Mouse (Mus musculus) CH12.LX (cell line): Measurements from ENCODE around the gene Lima1. TPM values are rescaled to one million over a fixed set of nuclear protein-coding genes. Genes with fewer than 3 reads are reported as not detected.

ENCODE experiments used
- DNase-seq: peaks from one replicate; pipeline ENCODE4 v3.0.0-alpha.2; 2013; ENCODE audit errors: extremely low read depth
- H3K27ac ChIP-seq: 2 replicates; pipeline ENCODE4 v1.5.1; 2012; ENCODE audit warnings: low read depth, mild to moderate bottlenecking, control low read depth, moderate library complexity; ENCODE audit not compliant: insufficient read depth
- H3K27me3 ChIP-seq: replicated peaks from 2 replicates; pipeline ENCODE3; 2012; ENCODE audit warnings: inconsistent platforms
- H3K36me3 ChIP-seq, 2 experiments: replicated peaks in 1 of 2; 2 replicates each; pipeline versions ENCODE3 to v1.6.1; 2012; ENCODE audit warnings: inconsistent platforms in 1 of 2, low read length in 1 of 2, mild to moderate bottlenecking in 1 of 2, mixed read lengths in 1 of 2, moderate library complexity in 1 of 2; ENCODE audit not compliant: control insufficient read depth in 1 of 2, insufficient read depth in 1 of 2
- H3K4me1 ChIP-seq, 2 experiments: 2 replicates each; pipeline ENCODE4 v1.6.1; 2012; ENCODE audit warnings: inconsistent platforms in 1 of 2, moderate library complexity in 1 of 2; ENCODE audit not compliant: insufficient read depth in 2 of 2, control insufficient read depth in 1 of 2
- H3K4me2 ChIP-seq: 2 replicates; pipeline ENCODE4 v1.6.1; 2012; ENCODE audit warnings: low read depth, mild to moderate bottlenecking, control low read depth; ENCODE audit not compliant: poor library complexity, insufficient read depth, severe bottlenecking
- H3K4me3 ChIP-seq, 3 experiments: fragments of 150-350 bp in 1 of 3; sonication (generic) in 1 of 3; replicated peaks in 1 of 3; 2 replicates each; pipeline versions ENCODE3 to v1.5.1; 2011 to 2012; ENCODE audit warnings: low read depth in 2 of 3, low read length in 2 of 3, mild to moderate bottlenecking in 2 of 3, moderate library complexity in 2 of 3, control low read depth in 1 of 3, improper control_type of control experiment in 1 of 3, inconsistent platforms in 1 of 3, mixed read lengths in 1 of 3; ENCODE audit not compliant: poor library complexity in 1 of 3
- H3K79me2 ChIP-seq: replicated peaks from 2 replicates; pipeline ENCODE4 v1.6.1; 2012; ENCODE audit warnings: mild to moderate bottlenecking, moderate library complexity; ENCODE audit not compliant: control insufficient read depth, poor library complexity, insufficient read depth, severe bottlenecking; ENCODE audit errors: extremely low read depth
- H3K9ac ChIP-seq: 2 replicates; pipeline ENCODE4 v1.6.1; 2012; ENCODE audit warnings: low read depth, mild to moderate bottlenecking, control low read depth, moderate library complexity; ENCODE audit not compliant: insufficient read depth
- H3K9me3 ChIP-seq: replicated peaks from 2 replicates; pipeline ENCODE3; 2012; ENCODE audit warnings: low read length, inconsistent platforms, mixed read lengths
- BHLHE40 ChIP-seq: IDR thresholded peaks from 2 replicates; pipeline ENCODE4 v1.6.1; 2011; ENCODE audit warnings: mild to moderate bottlenecking, low read depth, low read length, improper control_type of control experiment
- CHD1 ChIP-seq: IDR thresholded peaks from 2 replicates; pipeline ENCODE4 v1.6.1; 2012; ENCODE audit warnings: low read depth, low read length, improper control_type of control experiment, inconsistent platforms
- CHD2 ChIP-seq: IDR thresholded peaks from 2 replicates; pipeline ENCODE4 v1.6.1; 2011; ENCODE audit warnings: low read length, improper control_type of control experiment
- CTCF ChIP-seq, 2 experiments: IDR thresholded peaks in 1 of 2; conservative IDR thresholded peaks in 1 of 2; 2 replicates each; pipeline ENCODE4 v1.5.1; 2011 to 2012; ENCODE audit warnings: low read depth in 2 of 2, low read length in 2 of 2, improper control_type of control experiment in 1 of 2, inconsistent platforms in 1 of 2, mild to moderate bottlenecking in 1 of 2, moderate library complexity in 1 of 2
- ELF1 ChIP-seq: IDR thresholded peaks from 2 replicates; pipeline ENCODE4 v1.6.1; 2014; ENCODE audit warnings: low read depth, mild to moderate bottlenecking, inconsistent platforms, low read length, improper control_type of control experiment
- ETS1 ChIP-seq: conservative IDR thresholded peaks from 2 replicates; pipeline ENCODE4 v1.6.1; 2012; ENCODE audit warnings: low read depth, mild to moderate bottlenecking, inconsistent platforms, low read length, improper control_type of control experiment, moderate library complexity
- HCFC1 ChIP-seq: IDR thresholded peaks from 2 replicates; pipeline ENCODE4 v1.6.1; 2012; ENCODE audit warnings: low read depth, mild to moderate bottlenecking, inconsistent platforms, low read length, improper control_type of control experiment
- JUND ChIP-seq: conservative IDR thresholded peaks from 2 replicates; pipeline ENCODE4 v1.6.1; 2011; ENCODE audit warnings: low read depth, low read length, improper control_type of control experiment
- MAFK ChIP-seq: IDR thresholded peaks from 2 replicates; pipeline ENCODE4 v1.6.1; 2011; ENCODE audit warnings: low read length, improper control_type of control experiment; ENCODE audit not compliant: insufficient replicate concordance
- MAZ ChIP-seq: IDR thresholded peaks from 2 replicates; pipeline ENCODE4 v1.6.1; 2012; ENCODE audit warnings: low read depth, mild to moderate bottlenecking, inconsistent platforms, low read length, improper control_type of control experiment, moderate library complexity
- MEF2A ChIP-seq: IDR thresholded peaks from 2 replicates; pipeline ENCODE4 v1.6.1; 2014; ENCODE audit warnings: low read depth, mild to moderate bottlenecking, inconsistent platforms, low read length, improper control_type of control experiment, borderline replicate concordance
- NELFE ChIP-seq: IDR thresholded peaks from 2 replicates; pipeline ENCODE4 v1.6.1; 2011; ENCODE audit warnings: low read depth, low read length, improper control_type of control experiment
- RAD21 ChIP-seq: IDR thresholded peaks from 2 replicates; pipeline ENCODE4 v1.6.1; 2011; ENCODE audit warnings: low read depth, mild to moderate bottlenecking, low read length, improper control_type of control experiment, moderate library complexity
- RCOR1 ChIP-seq: conservative IDR thresholded peaks from 2 replicates; pipeline ENCODE4 v1.6.1; 2012; ENCODE audit warnings: low read depth, mild to moderate bottlenecking, inconsistent platforms, low read length, improper control_type of control experiment
- SMC3 ChIP-seq: IDR thresholded peaks from 2 replicates; pipeline ENCODE4 v1.6.1; 2011; ENCODE audit warnings: low read depth, low read length, improper control_type of control experiment
- TBP ChIP-seq: conservative IDR thresholded peaks from 2 replicates; pipeline ENCODE4 v1.6.1; 2011; ENCODE audit warnings: low read depth, low read length, improper control_type of control experiment
- TCF12 ChIP-seq: IDR thresholded peaks from 2 replicates; pipeline ENCODE4 v1.6.1; 2014; ENCODE audit warnings: low read depth, mild to moderate bottlenecking, inconsistent platforms, low read length, improper control_type of control experiment
- USF1 ChIP-seq: IDR thresholded peaks from 2 replicates; pipeline ENCODE4 v1.6.1; 2014; ENCODE audit warnings: low read depth, mild to moderate bottlenecking, inconsistent platforms, low read length, improper control_type of control experiment
- ZC3H11A ChIP-seq: IDR thresholded peaks from 2 replicates; pipeline ENCODE4 v1.6.1; 2012; ENCODE audit warnings: low read depth, mild to moderate bottlenecking, inconsistent platforms, low read length, improper control_type of control experiment
- ZMIZ1 ChIP-seq: IDR thresholded peaks from 2 replicates; pipeline ENCODE4 v1.6.1; 2012; ENCODE audit warnings: low read depth, mild to moderate bottlenecking, inconsistent platforms, low read length, improper control_type of control experiment
- dilution Hi-C: fragments of 300-500 bp; cut with MboI; formaldehyde crosslinking; loops from 2 replicates; pipeline ENCODE4 v1.14.3; 2020; ENCODE audit warnings: low sequenced_read_pairs; ENCODE audit not compliant: extremely low pct_unique_long_range_greater_than_20kb, extremely low pct_ligation_motif_present
- in situ Hi-C: fragments of 300-500 bp; cut with MboI; formaldehyde crosslinking; loops from 3 replicates; pipeline ENCODE4 v1.14.3; 2019; ENCODE audit warnings: low sequenced_read_pairs, low pct_ligation_motif_present, low pct_unique_long_range_greater_than_20kb, mixed read lengths
- polyA plus RNA-seq: library from polyadenylated mRNA; unstranded; fragments of >175 nt; gene quantifications from 2 replicates; pipeline ENCODE4 v1.2.1, GENCODE M21; 2012; ENCODE audit warnings: low read depth; ENCODE audit not compliant: insufficient read length
- total RNA-seq, 2 experiments: library from RNA; depleted of rRNA; stranded (reverse); fragments of 300-350 nt in 1 of 2; fragments of >200 nt in 1 of 2; gene quantifications; 2 replicates each; pipeline ENCODE4 v1.2.3; 2012 to 2014

Lima1 gene
- total and polyA plus RNA-seq, 3 experiments, result 10.3 to 26.9 (median 18.7) TPM

DNA sequence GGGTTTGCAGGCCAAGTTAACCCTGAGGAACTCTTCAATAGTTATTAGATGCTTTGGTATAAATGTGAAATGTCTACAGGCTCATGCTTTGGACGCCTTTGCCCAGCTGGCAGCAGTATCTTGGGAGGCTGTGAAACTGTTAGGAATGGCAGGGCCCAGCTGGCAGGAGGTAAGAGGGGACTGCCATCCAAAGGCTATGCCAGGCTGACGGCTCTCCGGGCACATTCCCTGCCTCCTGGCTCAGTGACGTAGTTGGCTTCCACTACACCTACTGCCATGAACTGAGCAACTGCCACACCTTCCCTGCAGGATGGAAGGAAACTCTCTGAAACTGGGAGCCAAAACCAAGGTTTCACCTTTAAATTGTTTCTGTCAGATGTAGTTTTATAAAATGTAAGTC lies 135.0 kb downstream of the Lima1 start:
- Histone ChIP-seq H3K27me3 (no peaks in the 10 kb centered on the region), H3K79me2 (no peaks in the 10 kb centered on the region), H3K36me3 (peaks cover 59 to 93% of the 10 kb centered on the region in 2 experiments), H3K4me2 (no peak overlapping the region), H3K4me3 (no peak overlapping the region), H3K9ac (no peak overlapping the region), H3K4me1 (peaks cover 0 to 14% of the 10 kb centered on the region in 2 experiments; a peak in 2 of 4 replicates), H3K27ac (no peak overlapping the region), H3K9me3 (no peaks in the 10 kb centered on the region)
- dilution Hi-C loops (no loop called here), in situ Hi-C loops (no loop called here)
- no peak for DNase-seq
- no peak for TF ChIP-seq TBP
- TF ChIP-seq HCFC1, result no peak
- TF ChIP-seq ETS1, result no peak
- no peak for TF ChIP-seq USF1
- TF ChIP-seq BHLHE40, result no peak
- TF ChIP-seq MAFK, result no peak
- TF ChIP-seq CHD1, result no peak

DNA sequence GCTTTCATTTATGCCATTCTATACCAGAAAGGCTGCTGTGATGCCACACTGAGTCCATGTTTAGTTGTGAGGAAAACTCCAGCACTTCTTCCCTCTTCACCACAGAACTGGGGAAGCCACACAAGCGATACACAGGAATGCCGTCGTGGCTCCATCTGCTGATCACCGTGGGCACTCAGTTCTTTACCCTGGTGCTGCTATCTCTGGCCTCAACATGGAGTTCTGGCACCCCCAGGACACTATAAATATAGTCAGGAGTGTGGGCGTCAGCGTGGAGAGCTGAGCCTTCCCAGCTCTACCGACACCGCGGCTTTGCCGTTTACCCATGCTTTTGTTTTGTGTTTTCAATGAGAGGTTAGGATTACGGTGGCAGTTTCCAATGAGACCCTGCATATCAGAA lies 138.6 kb downstream of the Lima1 start:
- dilution Hi-C loops, result no loop called here
- no peaks in the 10 kb centered on the region for H3K9me3 ChIP-seq
- peaks cover 0 to 14% of the 10 kb centered on the region in 2 experiments; a peak in 2 of 4 replicates for H3K4me1 ChIP-seq
- no peaks in the 10 kb centered on the region for H3K27me3 ChIP-seq
- no peak overlapping the region for H3K4me2 ChIP-seq
- TF ChIP-seq RCOR1 (no peak), NELFE (no peak), MEF2A (no peak), MAZ (no peak), HCFC1 (no peak), ELF1 (no peak), ZMIZ1 (no peak), CTCF (conservative IDR thresholded peaks at IDR 0.05 in 1 of 2, IDR thresholded peaks at IDR 0.05 in 1 of 2; ENCODE audit: low read depth in 2 of 2, low read length in 2 of 2) (no peak), SMC3 (no peak), TCF12 (no peak), ZC3H11A (no peak), RAD21 (no peak), JUND (no peak), CHD2 (no peak)
- H3K9ac ChIP-seq, result no peak overlapping the region
- H3K27ac ChIP-seq, result no peak overlapping the region
- H3K79me2 ChIP-seq, result no peaks in the 10 kb centered on the region
- in situ Hi-C loops, result no loop called here
- no peak for DNase-seq
- H3K36me3 ChIP-seq, result peaks cover 56 to 91% of the 10 kb centered on the region in 2 experiments
- no peak overlapping the region for H3K4me3 ChIP-seq
